10 mouse cellular contexts compared by ENCODE assay signal in genomic region chr11:106267311-106267852, GRCm38 (mm10). TPM values are rescaled to one million over a fixed set of nuclear protein-coding genes. Genes with fewer than 3 reads are reported as not detected.
A peak's percentile ranks its signal among the peaks of the same experiment; 100 is the strongest.
DNase-seq lines count a peak whose midpoint lies in the region; ATAC-seq and TF ChIP-seq lines count a peak whose summit lies in the region.
"Had no signal": no experiment of that assay in that cellular context is flagged by ENCODE, and none has a peak within 500 bp of the region (broad histone marks: within the 10 kb centered on the region; RNA-seq: fewer than 3 reads in every experiment).

No protein-coding gene starts in this region.

- H3K27ac ChIP-seq in intestine, postnatal 0 days (ENCODE audit: low read depth, low read length) = 0 out of 2 replicates have a peak overlapping the region, but pooled peaks have one; percentile 21
- H3K27ac ChIP-seq: liver, embryonic 15.5 days had no signal

- TF ChIP-seq CTCF in intestine, postnatal 0 days (IDR thresholded peaks at IDR 0.05; ENCODE audit: low read depth) = no peak

- peaks cover 50% of the 10 kb centered on the region for H3K36me3 ChIP-seq in intestine, postnatal 0 days (ENCODE audit: control insufficient read depth, insufficient read depth)

- peak; percentile 51 for DNase-seq in gastrocnemius, postnatal 14 days
- DNase-seq in gastrocnemius, postnatal 4 days (ENCODE audit: low spot score in 2 of 2) = no peak
- DNase-seq in adrenal gland, adult 8-10 months = peak; percentile 58
- DNase-seq in fat pad, adult 2 months (ENCODE audit: extremely low read depth, low read depth, low spot score) = peak; percentile 57
- peak; percentile 57 for DNase-seq in lung, postnatal 14 days
- no peak for DNase-seq in frontal cortex, postnatal 25 days (ENCODE audit: low spot score in 2 of 2)
- DNase-seq in layer of hippocampus, postnatal 25 days (ENCODE audit: extremely low spot score in 1 of 2, low spot score in 1 of 2) = no peak

- H3K4me2 ChIP-seq in intestine, postnatal 0 days (replicated peaks; ENCODE audit: low read depth) = no peak overlapping the region
- H3K4me2 ChIP-seq: liver, embryonic 15.5 days had no signal

- H3K27me3 ChIP-seq in intestine, postnatal 0 days (replicated peaks; ENCODE audit: control insufficient read depth, insufficient read depth, low read length) = no peaks in the 10 kb centered on the region
- H3K27me3 ChIP-seq: liver, embryonic 15.5 days had no signal

- no peak for ATAC-seq in intestine, postnatal 0 days

- intact Hi-C loops in gastrocnemius, postnatal 14 days (cut with DNase I; ENCODE audit: low total_unique reads) = no loop called here

- H3K4me1 ChIP-seq in intestine, postnatal 0 days (replicated peaks; ENCODE audit: control insufficient read depth, insufficient read depth, low read length) = no peaks in the 10 kb centered on the region; the same call in none of the 2 replicates

- WGBS in intestine, postnatal 0 days = 63% methylated on average over 15 of the region's 15 CpGs

- H3K9me3 ChIP-seq in intestine, postnatal 0 days (ENCODE audit: control insufficient read depth) = no peaks in the 10 kb centered on the region
- H3K9me3 ChIP-seq: liver, embryonic 15.5 days had no signal

- H3K9ac ChIP-seq in intestine, postnatal 0 days (ENCODE audit: low read depth, low read length) = no peak overlapping the region
- H3K9ac ChIP-seq: liver, embryonic 15.5 days had no signal

- no peak overlapping the region for H3K4me3 ChIP-seq in intestine, postnatal 0 days (ENCODE audit: low read depth, low read length)
- H3K4me3 ChIP-seq: liver, embryonic 15.5 days had no signal

RNA-seq across cellular contexts. Expression of gene Smarcd2, which starts 5.4 kb away (rescaled TPM):
- 10 to 100 TPM; 20.3 to 22.6 TPM for total RNA-seq in gastrocnemius, postnatal 14 days (2021)
- 10 to 100 TPM; 36.6 to 38.1 TPM for total RNA-seq in gastrocnemius, postnatal 4 days (2021)
- 10 to 100 TPM; 74.0 to 91.9 (median 85.8) TPM for total RNA-seq in adrenal gland, adult 8-10 months (2022)
- 25.3 and 26.3 TPM in 2 replicates for polyA plus RNA-seq in intestine, postnatal 0 days (2015; fragmentation: Nextera tagmentation; extraction: Ambion mirVana)
- total RNA-seq in layer of hippocampus, postnatal 25 days (2021) = 10 to 100 TPM; 24.7 to 26.1 TPM

RNA-seq across cellular contexts. Expression of gene Tcam1, which starts 9.1 kb away (rescaled TPM):
- under 1 TPM; 0.07 to 0.12 TPM for total RNA-seq in gastrocnemius, postnatal 14 days (2021)
- total RNA-seq in gastrocnemius, postnatal 4 days (2021) = under 1 TPM; 0.12 to 0.29 TPM
- total RNA-seq in adrenal gland, adult 8-10 months (2022) = under 1 TPM in 3 of 4 experiments, not detected in 1; 0.15 to 0.19 (median 0.17) TPM
- 0.09 TPM in 1 of 2 replicates, not detected in the other for polyA plus RNA-seq in intestine, postnatal 0 days (2015; fragmentation: Nextera tagmentation; extraction: Ambion mirVana)
- under 1 TPM; 0.19 to 0.22 TPM for total RNA-seq in layer of hippocampus, postnatal 25 days (2021)

RNA-seq across cellular contexts. Expression of gene Psmc5, which starts 11.4 kb away (rescaled TPM):
- total RNA-seq in gastrocnemius, postnatal 14 days (2021) = 100 to 1,000 TPM; 133 to 137 TPM
- 100 to 1,000 TPM; 123 to 146 TPM for total RNA-seq in gastrocnemius, postnatal 4 days (2021)
- 100 to 1,000 TPM; 151 to 166 (median 154) TPM for total RNA-seq in adrenal gland, adult 8-10 months (2022)
- polyA plus RNA-seq in intestine, postnatal 0 days (2015; fragmentation: Nextera tagmentation; extraction: Ambion mirVana) = 160 and 168 TPM in 2 replicates
- total RNA-seq in layer of hippocampus, postnatal 25 days (2021) = 100 to 1,000 TPM; 148 to 174 TPM

RNA-seq across cellular contexts. Expression of gene Ftsj3, which starts 11.5 kb away (rescaled TPM):
- total RNA-seq in gastrocnemius, postnatal 14 days (2021) = 10 to 100 TPM; 22.0 to 25.0 TPM
- total RNA-seq in gastrocnemius, postnatal 4 days (2021) = 10 to 100 TPM; 32.6 to 34.6 TPM
- 10 to 100 TPM; 42.3 to 82.3 (median 59.1) TPM for total RNA-seq in adrenal gland, adult 8-10 months (2022)
- polyA plus RNA-seq in intestine, postnatal 0 days (2015; fragmentation: Nextera tagmentation; extraction: Ambion mirVana) = 16.6 and 18.3 TPM in 2 replicates
- total RNA-seq in layer of hippocampus, postnatal 25 days (2021) = 10 to 100 TPM; 29.9 to 32.8 TPM

RNA-seq across cellular contexts. Expression of gene Gh, which starts 34.3 kb away (rescaled TPM):
- not detected for total RNA-seq in gastrocnemius, postnatal 14 days (2021)
- not detected for total RNA-seq in gastrocnemius, postnatal 4 days (2021)
- not detected for total RNA-seq in adrenal gland, adult 8-10 months (2022)
- not detected in 2 replicates for polyA plus RNA-seq in intestine, postnatal 0 days (2015; fragmentation: Nextera tagmentation; extraction: Ambion mirVana)
- total RNA-seq in layer of hippocampus, postnatal 25 days (2021) = not detected
- polyA plus RNA-seq: C2C12; liver, embryonic 15.5 days had no signal

Comparison
In these comparisons a context has a peak if more than half of its experiments do, and no peak if none do; other contexts are left out.
1. DNase-seq: peak in gastrocnemius, postnatal 14 days (single experiment), adrenal gland, adult 8-10 months (single experiment), fat pad, adult 2 months (single experiment) and lung, postnatal 14 days (single experiment); none in gastrocnemius, postnatal 4 days (0 of 2), frontal cortex, postnatal 25 days (0 of 2) and layer of hippocampus, postnatal 25 days (0 of 2).